Mouse (Mus musculus) lung, postnatal 0 days (tissue): ENCODE results near the gene Taldo1. TPM values are rescaled to one million over a fixed set of nuclear protein-coding genes. Genes with fewer than 3 reads are reported as not detected.

Experiments used
- ATAC-seq: fragments of 200-750 bp; cut with Nextera tagmentation; 2 replicates; pipeline ENCODE4 v1.8.0; 2017; ENCODE audit warnings: moderate library complexity
- DNase-seq: peaks from one replicate; pipeline ENCODE4 v3.0.0-alpha.2; 2016; ENCODE audit warnings: low spot score
- H3K27ac ChIP-seq: fragments of 300-500 bp; sonication (generic); 2 replicates; pipeline ENCODE4 v1.5.1; 2014; ENCODE audit warnings: antibody characterized with exemption, mild to moderate bottlenecking, low read length, mixed read lengths
- H3K27me3 ChIP-seq: fragments of 300-500 bp; sonication (generic); replicated peaks from 2 replicates; pipeline ENCODE4 v1.6.1; 2014; ENCODE audit warnings: low read length, mixed read lengths; ENCODE audit not compliant: insufficient read depth
- H3K36me3 ChIP-seq: fragments of 300-500 bp; sonication (generic); 2 replicates; pipeline ENCODE4 v1.6.1; 2014; ENCODE audit warnings: low read length, mixed read lengths; ENCODE audit not compliant: insufficient read depth
- H3K4me1 ChIP-seq: fragments of 300-500 bp; sonication (generic); 2 replicates; pipeline ENCODE4 v1.6.1; 2014; ENCODE audit warnings: antibody characterized with exemption, low read depth, low read length, mixed read lengths; ENCODE audit not compliant: insufficient read depth
- H3K4me2 ChIP-seq: fragments of 300-500 bp; sonication (generic); replicated peaks from 2 replicates; pipeline ENCODE4 v1.6.1; 2014; ENCODE audit warnings: low read depth, mild to moderate bottlenecking, low read length, moderate library complexity, mixed read lengths
- H3K4me3 ChIP-seq: fragments of 300-500 bp; sonication (generic); 2 replicates; pipeline ENCODE4 v1.5.1; 2014; ENCODE audit warnings: low read depth, low read length
- H3K9ac ChIP-seq: fragments of 300-500 bp; sonication (generic); replicated peaks from 2 replicates; pipeline ENCODE4 v1.6.1; 2014; ENCODE audit warnings: low read depth, mild to moderate bottlenecking
- H3K9me3 ChIP-seq: fragments of 300-500 bp; sonication (generic); 2 replicates; pipeline ENCODE4 v1.6.1; 2016; ENCODE audit warnings: low read length, mixed read lengths
- CTCF ChIP-seq: IDR thresholded peaks from 2 replicates; pipeline ENCODE4 v1.5.1; 2016; ENCODE audit warnings: antibody characterized with exemption, mild to moderate bottlenecking
- EP300 ChIP-seq: IDR thresholded peaks from 2 replicates; pipeline ENCODE4 v1.6.1; 2016; ENCODE audit warnings: antibody characterized with exemption, mild to moderate bottlenecking, control low read depth
- WGBS: fragments of 180-500 bp; shearing (Covaris S2); extraction: QIAGEN DNeasy Blood & Tissue Kit; methylation state at CpG from one replicate; pipeline ENCODE4 v1.1.7; 2014; 5-methylcytosine and 5-hydroxymethylcytosine counted together
- polyA plus RNA-seq: library from polyadenylated mRNA; unstranded; fragments of >200 nt; fragmentation: Nextera tagmentation; extraction: Ambion mirVana; gene quantifications from 2 replicates; pipeline ENCODE4 v1.2.1, GENCODE M21; 2015

Taldo1 gene
- polyA plus RNA-seq, 1 experiment from 2014 or later, result 276 TPM

DNA sequence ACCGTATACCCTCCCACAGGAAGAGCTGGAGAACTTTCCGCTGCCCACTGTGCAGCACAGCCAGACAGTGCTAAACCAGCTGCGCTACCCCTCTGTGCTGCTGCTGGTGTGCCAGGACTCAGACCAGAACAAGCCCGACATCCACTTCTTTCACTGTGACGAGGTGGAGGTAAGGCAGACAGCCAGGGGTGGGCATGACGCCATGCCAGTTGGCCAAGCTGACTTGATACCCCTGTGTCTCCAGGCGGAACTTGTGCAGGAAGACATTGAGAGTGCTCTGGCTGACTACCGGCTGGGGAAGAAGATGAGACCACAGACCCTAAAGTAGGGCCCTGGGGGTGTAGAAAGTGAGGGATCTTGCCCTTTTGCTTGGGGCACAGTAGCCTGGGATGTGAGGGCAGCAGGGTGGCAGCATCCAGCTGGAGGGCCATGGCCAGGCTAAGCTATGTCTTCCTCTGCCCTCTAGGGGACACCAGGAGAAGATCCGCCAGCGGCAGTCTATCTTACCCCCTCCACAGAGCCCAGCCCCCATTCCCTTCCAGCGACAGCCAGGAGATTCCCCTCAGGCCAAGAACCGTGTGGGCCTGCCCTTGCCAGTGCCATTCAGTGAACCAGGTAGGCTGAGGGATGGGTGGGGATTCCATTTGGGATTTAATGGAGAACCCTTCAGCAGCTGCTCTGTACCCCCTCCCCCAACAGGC lies 36.2 kb upstream of the Taldo1 start:
- H3K27me3 ChIP-seq, result no peaks in the 10 kb centered on the region
- H3K9ac ChIP-seq, result no peak overlapping the region
- no peaks in the 10 kb centered on the region for H3K4me1 ChIP-seq
- no peaks in the 10 kb centered on the region for H3K9me3 ChIP-seq
- H3K36me3 ChIP-seq, result no peaks in the 10 kb centered on the region
- ATAC-seq, result peak; percentile 16; the same call in 1 of the 2 replicates
- peak; percentile 36 for DNase-seq
- H3K4me2 ChIP-seq, result no peak overlapping the region
- no peak for TF ChIP-seq EP300
- TF ChIP-seq CTCF, result peak; percentile 43
- no peak overlapping the region for H3K27ac ChIP-seq
- WGBS, result 59% methylated on average over 12 of the region's 12 CpGs
- H3K4me3 ChIP-seq, result no peak overlapping the region

DNA sequence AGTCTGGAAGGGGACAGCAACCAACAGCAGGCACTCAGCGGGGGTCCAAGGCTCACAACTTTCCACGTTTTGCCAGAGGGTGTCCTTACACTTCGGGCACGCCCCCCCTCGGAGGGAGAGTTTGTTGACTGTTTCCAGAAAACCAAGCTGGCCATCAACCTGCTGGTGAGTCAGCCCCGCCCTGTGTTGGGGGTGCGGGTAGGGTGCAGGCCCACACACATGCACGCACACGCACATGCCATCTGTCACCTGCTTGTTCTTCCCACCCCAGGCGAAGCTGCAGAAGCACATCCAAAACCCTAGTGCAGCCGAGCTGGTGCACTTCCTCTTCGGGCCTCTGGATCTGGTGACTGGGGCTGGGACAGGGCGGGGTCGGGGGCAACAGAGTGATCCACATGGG lies 35.0 kb upstream of the Taldo1 start:
- TF ChIP-seq EP300 (no peak), CTCF (no peak)
- 82% methylated on average over 14 of the region's 14 CpGs for WGBS
- no peaks in the 10 kb centered on the region for H3K4me1 ChIP-seq
- no peak overlapping the region for H3K4me3 ChIP-seq
- no peaks in the 10 kb centered on the region for H3K9me3 ChIP-seq
- H3K27me3 ChIP-seq, result no peaks in the 10 kb centered on the region
- DNase-seq (no peak), ATAC-seq (no peak)
- H3K36me3 ChIP-seq, result no peaks in the 10 kb centered on the region
- H3K4me2 ChIP-seq, result no peak overlapping the region
- H3K27ac ChIP-seq, result no peak overlapping the region
- H3K9ac ChIP-seq, result no peak overlapping the region

DNA sequence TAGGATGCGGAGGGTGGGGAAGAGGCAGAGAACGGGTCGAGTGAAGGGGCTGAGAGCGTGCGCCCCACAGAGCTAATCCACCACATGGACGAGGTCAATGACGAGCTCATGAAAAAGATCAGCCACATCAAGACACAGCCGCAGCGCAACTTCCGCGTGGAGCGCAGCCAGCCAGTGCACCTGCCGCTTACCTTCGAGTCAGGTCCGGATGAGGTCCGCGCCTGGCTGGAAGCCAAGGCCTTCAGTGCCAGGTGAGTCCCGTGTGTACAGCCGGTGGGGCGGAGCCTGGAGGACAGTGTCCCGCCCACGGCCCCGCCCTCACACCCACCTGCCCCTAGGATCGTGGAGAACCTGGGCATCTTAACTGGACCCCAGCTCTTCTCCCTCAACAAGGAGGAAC lies 30.5 kb upstream of the Taldo1 start:
- no peak overlapping the region for H3K9ac ChIP-seq
- no peaks in the 10 kb centered on the region for H3K27me3 ChIP-seq
- WGBS, result 12% methylated on average over 24 of the region's 24 CpGs
- peak; percentile 73 for DNase-seq
- peak; percentile 71 for ATAC-seq
- H3K36me3 ChIP-seq, result no peaks in the 10 kb centered on the region
- H3K9me3 ChIP-seq, result no peaks in the 10 kb centered on the region
- H3K4me3 ChIP-seq, result no peak overlapping the region
- H3K27ac ChIP-seq, result no peak overlapping the region
- no peak overlapping the region for H3K4me2 ChIP-seq
- TF ChIP-seq EP300 (no peak), CTCF (no peak)
- H3K4me1 ChIP-seq, result no peaks in the 10 kb centered on the region

DNA sequence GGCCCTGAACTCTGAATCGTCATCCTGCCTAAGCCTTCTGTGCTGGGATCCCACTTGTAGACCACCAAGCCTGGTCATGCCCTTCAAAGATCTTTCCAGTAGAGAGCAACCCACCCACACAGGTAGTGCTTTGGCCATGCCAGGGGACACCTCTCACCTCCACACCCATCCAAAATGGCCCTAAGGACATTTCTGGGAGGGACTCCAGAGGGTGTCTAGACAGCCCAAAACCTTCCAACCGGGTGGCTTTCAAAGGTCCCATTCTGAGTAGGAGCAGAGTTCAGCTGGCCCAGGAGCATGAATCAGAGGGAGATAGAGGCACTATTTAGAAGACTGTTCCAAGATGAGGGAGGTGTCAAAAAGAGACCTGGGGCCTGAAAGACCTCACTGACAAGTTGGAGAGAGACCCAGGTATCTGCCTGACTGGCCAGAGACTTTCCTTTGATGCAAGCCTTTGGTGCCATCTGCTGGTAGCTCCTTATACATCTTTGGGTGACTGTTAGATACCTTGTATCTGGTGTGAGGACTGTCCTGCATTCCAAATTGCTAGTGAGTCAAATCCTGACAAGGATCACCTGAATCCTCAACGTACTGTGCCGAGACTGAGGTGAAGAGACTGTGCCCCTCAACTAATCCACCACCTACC lies 28.8 kb upstream of the Taldo1 start:
- no peak overlapping the region for H3K4me3 ChIP-seq
- H3K27ac ChIP-seq, result no peak overlapping the region
- ATAC-seq (peak; percentile 73), DNase-seq (peak; percentile 82)
- H3K9me3 ChIP-seq, result no peaks in the 10 kb centered on the region
- no peaks in the 10 kb centered on the region for H3K27me3 ChIP-seq
- no peaks in the 10 kb centered on the region for H3K36me3 ChIP-seq
- no peak overlapping the region for H3K4me2 ChIP-seq
- 51% methylated on average over 4 of the region's 4 CpGs for WGBS
- H3K9ac ChIP-seq, result no peak overlapping the region
- no peaks in the 10 kb centered on the region for H3K4me1 ChIP-seq
- TF ChIP-seq CTCF (peak; percentile 83), EP300 (no peak)

DNA sequence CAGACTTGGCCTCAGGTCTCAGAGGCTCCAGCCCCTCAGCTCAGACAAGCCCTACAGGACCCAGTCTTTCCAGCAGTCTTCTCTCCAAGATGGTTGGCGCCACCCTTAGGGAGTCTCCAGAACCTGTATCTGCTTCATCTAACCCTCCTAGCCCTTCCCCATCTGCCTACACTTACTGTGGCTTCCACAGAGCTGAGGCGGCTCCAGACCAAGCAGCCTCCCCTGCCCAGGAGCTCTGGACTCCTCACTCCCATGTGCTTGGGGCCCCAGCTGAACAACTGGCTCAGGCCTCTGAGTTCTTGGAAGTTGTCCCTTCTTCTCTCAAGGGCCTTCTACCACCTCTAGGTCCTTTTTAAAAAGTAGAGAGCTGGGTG lies 28.3 kb upstream of the Taldo1 start:
- Histone ChIP-seq H3K9me3 (no peaks in the 10 kb centered on the region), H3K36me3 (no peaks in the 10 kb centered on the region), H3K4me2 (no peak overlapping the region), H3K4me3 (no peak overlapping the region), H3K27me3 (no peaks in the 10 kb centered on the region), H3K9ac (no peak overlapping the region), H3K4me1 (no peaks in the 10 kb centered on the region), H3K27ac (no peak overlapping the region)
- no peak for ATAC-seq
- DNase-seq, result no peak
- WGBS, result 70% methylated on average over 2 of the region's 2 CpGs
- TF ChIP-seq EP300 (no peak), CTCF (no peak)

DNA sequence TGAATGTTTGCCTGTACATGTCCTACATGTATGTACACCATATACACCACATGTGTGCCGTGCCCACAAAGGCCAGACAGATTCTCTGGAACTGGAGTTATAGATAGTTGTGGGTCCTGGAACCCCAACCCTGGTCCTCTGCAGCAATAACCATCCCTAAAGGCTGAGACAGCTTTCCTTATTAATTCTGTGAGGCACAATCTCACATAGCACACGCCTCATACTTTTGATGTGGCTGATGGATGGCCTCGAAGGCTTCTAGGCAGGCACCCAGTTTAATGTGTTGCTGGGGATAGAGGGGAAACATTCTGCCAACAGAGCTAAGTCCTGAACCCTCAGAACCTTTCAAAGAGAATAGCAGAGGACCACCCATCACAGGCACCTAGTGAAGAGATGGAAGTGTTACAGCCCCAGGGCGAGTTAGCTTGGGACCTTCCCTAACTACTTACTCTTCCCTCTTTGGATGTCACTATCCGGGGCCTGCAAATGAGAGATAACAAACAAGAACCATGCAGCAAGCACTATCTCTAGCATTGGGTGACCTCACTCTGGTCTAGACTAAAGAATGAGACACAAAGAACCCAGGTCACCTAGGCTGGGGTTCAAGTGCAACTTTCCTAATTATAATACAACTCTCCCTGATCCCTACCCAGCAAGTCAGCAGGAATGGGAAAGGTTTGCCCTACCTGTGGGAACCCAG lies 27.5 kb upstream of the Taldo1 start:
- no peak overlapping the region for H3K4me3 ChIP-seq
- H3K27ac ChIP-seq, result no peak overlapping the region
- no peaks in the 10 kb centered on the region for H3K9me3 ChIP-seq
- no peak for TF ChIP-seq CTCF
- TF ChIP-seq EP300, result no peak
- ATAC-seq, result no peak
- H3K4me1 ChIP-seq, result no peaks in the 10 kb centered on the region
- H3K36me3 ChIP-seq, result no peaks in the 10 kb centered on the region
- no peak overlapping the region for H3K4me2 ChIP-seq
- WGBS, result 71% methylated on average over 5 of the region's 5 CpGs
- H3K27me3 ChIP-seq, result no peaks in the 10 kb centered on the region
- no peak for DNase-seq
- H3K9ac ChIP-seq, result no peak overlapping the region
